Mouse (Mus musculus) E14TG2a.4 (cell line): ENCODE measurements at regions not wholly inside any gene's neighbourhood (a gene's known extent, or its start where the extent isn't known, plus 50 kb on each side); places are given as distances from the start of the nearest gene placed in this dataset.

Source experiments
- CTCF ChIP-seq: conservative IDR thresholded peaks from 2 replicates; pipeline ENCODE4 v1.5.1; 2014; ENCODE audit warnings: low read length
- NANOG ChIP-seq: IDR thresholded peaks from 2 replicates; pipeline ENCODE4 v1.6.1; 2014; ENCODE audit warnings: borderline replicate concordance, low read length, mixed read lengths
- POU5F1 ChIP-seq: IDR thresholded peaks from 2 replicates; pipeline ENCODE4 v1.6.1; 2014; ENCODE audit warnings: low read length, borderline replicate concordance

GRCm38 (mm10) chr1:181271821-181272220 lies 60.0 kb upstream of the Wdr26 start:
- no peak for TF ChIP-seq CTCF
- no peak for TF ChIP-seq NANOG
- TF ChIP-seq POU5F1: no peak
